Mouse (Mus musculus) megakaryocyte, embryonic 14.5 days (primary cell): ENCODE data around the gene Slc37a4.

Experiments used
- FLI1 ChIP-seq: IDR thresholded peaks from 2 replicates; pipeline ENCODE4 v1.6.1; 2012; ENCODE audit warnings: low read length, inconsistent platforms, mixed read lengths
- GATA1 ChIP-seq: IDR thresholded peaks from 3 replicates; pipeline ENCODE4 v1.6.1; 2012; ENCODE audit warnings: mixed read lengths, low read length, inconsistent platforms, borderline replicate concordance

- TF ChIP-seq GATA1: no peak
- no peak for TF ChIP-seq FLI1
Measured at GRCm38 (mm10) chr9:44432577-44433185, 36.0 kb downstream of the Slc37a4 start.
